Mouse (Mus musculus): ENCODE results near the gene St3gal3. TPM values are rescaled to one million over a fixed set of nuclear protein-coding genes. Genes with fewer than 3 reads are reported as not detected.

Gene St3gal3
- total and polyA plus RNA-seq, 3 experiments: 54.9 to 70.6 (median 55.8) TPM

DNA sequence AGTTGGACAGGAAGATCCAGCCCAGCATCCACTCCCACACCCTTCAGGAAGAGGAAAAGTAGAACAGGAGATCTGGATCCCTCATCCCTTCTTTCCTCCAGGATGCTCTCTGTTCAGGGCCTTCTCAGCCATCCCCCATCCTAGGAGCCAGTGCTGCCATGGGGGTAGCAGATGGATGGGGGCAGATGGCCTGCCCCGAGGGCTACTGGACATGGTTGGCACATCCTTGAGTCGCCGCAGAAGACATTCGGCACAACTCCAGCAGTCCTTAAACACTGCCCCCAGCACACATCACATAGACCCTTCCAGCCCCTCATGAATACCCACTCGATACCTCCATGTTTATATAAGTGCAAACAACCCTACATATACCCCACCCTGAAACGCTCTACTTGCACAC is 238.7 kb downstream of the St3gal3 start:
- intact Hi-C loops (cut with DNase I): no loop called here
- Histone ChIP-seq H3K4me1 (ENCODE audit: control insufficient read depth, insufficient read depth, low read length) (peaks cover 2% of the 10 kb centered on the region; the same call in 1 of the 2 replicates), H3K27ac (no peak overlapping the region), H3K27me3 (ENCODE audit: control insufficient read depth, insufficient read depth, low read length) (no peaks in the 10 kb centered on the region), H3K9ac (ENCODE audit: low read depth, low read length) (no peak overlapping the region), H3K4me3 (no peak overlapping the region), H3K79me2 (replicated peaks; ENCODE audit: control insufficient read depth, insufficient read depth, low read length) (no peaks in the 10 kb centered on the region), H3K36me3 (ENCODE audit: control insufficient read depth, insufficient read depth, low read length) (no peaks in the 10 kb centered on the region)
- WGBS: 96% methylated on average over 6 of the region's 6 CpGs
- TF ChIP-seq POLR2A (IDR thresholded peaks at IDR 0.05; ENCODE audit: insufficient read depth, low read depth, low read length): no peak
- no peak for TF ChIP-seq CTCF (IDR thresholded peaks at IDR 0.05)
- no peak for TF ChIP-seq EP300 (IDR thresholded peaks at IDR 0.05; ENCODE audit: insufficient read depth, low read depth, low read length)
- DNase-seq: no peak

DNA sequence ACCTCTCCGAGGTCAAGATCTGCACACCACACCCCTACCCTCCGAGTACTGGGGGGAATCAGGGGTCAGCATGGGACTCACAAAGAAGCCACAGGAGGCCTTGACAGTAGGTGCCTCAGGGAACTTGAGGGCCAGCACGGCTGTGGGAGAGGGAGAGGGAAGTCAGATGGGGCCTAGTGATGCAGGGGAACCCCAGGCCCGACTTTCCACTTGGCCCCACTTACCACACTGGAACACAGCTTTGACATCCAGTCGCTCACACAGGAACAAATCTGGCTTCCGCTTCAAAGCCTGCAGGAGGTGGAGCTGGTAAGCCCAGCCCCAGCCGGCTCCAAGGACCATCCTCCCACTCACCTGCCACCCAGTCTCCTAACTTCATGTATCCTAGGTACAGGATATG is 239.4 kb downstream of the St3gal3 start:
- WGBS: 75% methylated on average over 7 of the region's 7 CpGs

DNA sequence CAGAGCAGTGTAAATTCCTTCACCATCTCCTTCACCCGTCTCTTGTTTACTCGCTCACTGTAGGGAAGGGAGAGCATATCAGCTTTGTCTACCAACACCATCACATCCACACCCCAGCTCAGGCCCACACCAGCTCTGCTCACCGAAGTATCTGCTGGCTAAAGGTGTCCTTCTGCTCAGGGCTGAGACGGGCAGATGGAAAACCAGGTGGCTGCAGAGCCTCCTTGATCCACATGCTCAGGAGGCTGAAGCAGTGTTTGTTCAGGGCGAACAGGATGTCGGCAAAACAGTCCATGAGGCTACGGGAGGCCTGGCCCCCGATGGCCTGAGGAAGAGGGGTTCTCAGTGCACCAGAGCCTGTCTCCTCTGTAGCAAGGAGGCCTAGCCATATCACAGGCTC is 240.1 kb downstream of the St3gal3 start:
- no peaks in the 10 kb centered on the region for H3K36me3 ChIP-seq (ENCODE audit: control insufficient read depth, insufficient read depth, low read length)
- no peaks in the 10 kb centered on the region for H3K79me2 ChIP-seq (replicated peaks; ENCODE audit: control insufficient read depth, insufficient read depth, low read length)
- no peak for DNase-seq
- no peaks in the 10 kb centered on the region for H3K27me3 ChIP-seq (ENCODE audit: control insufficient read depth, insufficient read depth, low read length)
- H3K4me1 ChIP-seq (ENCODE audit: control insufficient read depth, insufficient read depth, low read length): peaks cover 2% of the 10 kb centered on the region; the same call in 1 of the 2 replicates
- WGBS: 83% methylated on average over 8 of the region's 8 CpGs
- intact Hi-C loops (cut with DNase I): no loop called here
- no peak overlapping the region for H3K9ac ChIP-seq (ENCODE audit: low read depth, low read length)
- H3K27ac ChIP-seq: no peak overlapping the region
- TF ChIP-seq POLR2A (IDR thresholded peaks at IDR 0.05; ENCODE audit: insufficient read depth, low read depth, low read length) (no peak), EP300 (IDR thresholded peaks at IDR 0.05; ENCODE audit: insufficient read depth, low read depth, low read length) (no peak), CTCF (IDR thresholded peaks at IDR 0.05) (no peak)
- H3K4me3 ChIP-seq: no peak overlapping the region

More for the DNA sequence above, 239.4 kb downstream of the St3gal3 start:
- H3K79me2 ChIP-seq (replicated peaks; ENCODE audit: control insufficient read depth, insufficient read depth, low read length): no peaks in the 10 kb centered on the region
- H3K36me3 ChIP-seq (ENCODE audit: control insufficient read depth, insufficient read depth, low read length): no peaks in the 10 kb centered on the region
- no peak overlapping the region for H3K9ac ChIP-seq (ENCODE audit: low read depth, low read length)
- H3K4me3 ChIP-seq: no peak overlapping the region
- TF ChIP-seq EP300 (IDR thresholded peaks at IDR 0.05; ENCODE audit: insufficient read depth, low read depth, low read length): no peak
- no peak for TF ChIP-seq CTCF (IDR thresholded peaks at IDR 0.05)
- no peak for TF ChIP-seq POLR2A (IDR thresholded peaks at IDR 0.05; ENCODE audit: insufficient read depth, low read depth, low read length)
- H3K27me3 ChIP-seq (ENCODE audit: control insufficient read depth, insufficient read depth, low read length): no peaks in the 10 kb centered on the region
- H3K27ac ChIP-seq: no peak overlapping the region
- intact Hi-C loops (cut with DNase I): no loop called here
- DNase-seq: no peak
- peaks cover 2% of the 10 kb centered on the region; the same call in 1 of the 2 replicates for H3K4me1 ChIP-seq (ENCODE audit: control insufficient read depth, insufficient read depth, low read length)

DNA sequence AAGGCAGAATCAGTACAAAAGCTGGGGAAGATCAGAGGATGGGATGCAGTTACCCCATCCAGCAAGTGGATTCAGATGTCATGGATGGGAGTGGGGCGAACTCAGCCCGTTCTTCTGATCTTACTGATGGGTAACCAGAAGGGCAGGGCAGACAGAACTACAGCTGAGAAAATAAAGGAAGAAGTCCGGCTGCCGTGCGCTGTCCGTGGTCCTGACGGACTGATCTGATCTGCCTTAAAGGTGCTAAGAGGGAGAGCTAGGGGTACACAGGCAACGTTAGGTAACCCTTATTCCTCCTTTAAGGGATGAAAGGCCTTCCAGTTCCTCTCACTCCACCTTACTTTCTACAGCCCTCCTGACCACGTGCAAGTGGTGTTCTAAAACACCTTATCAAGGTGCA is 241.3 kb downstream of the St3gal3 start:
- no peak overlapping the region for H3K9ac ChIP-seq (ENCODE audit: low read depth, low read length)
- DNase-seq: peak; percentile 39 to 70
- no peaks in the 10 kb centered on the region for H3K79me2 ChIP-seq (replicated peaks; ENCODE audit: control insufficient read depth, insufficient read depth, low read length)
- H3K27ac ChIP-seq: no peak overlapping the region
- no peak overlapping the region for H3K4me3 ChIP-seq
- no peaks in the 10 kb centered on the region for H3K27me3 ChIP-seq (ENCODE audit: control insufficient read depth, insufficient read depth, low read length)
- no peaks in the 10 kb centered on the region for H3K36me3 ChIP-seq (ENCODE audit: control insufficient read depth, insufficient read depth, low read length)
- no peak for TF ChIP-seq CTCF (IDR thresholded peaks at IDR 0.05)
- TF ChIP-seq EP300 (IDR thresholded peaks at IDR 0.05; ENCODE audit: insufficient read depth, low read depth, low read length): no peak
- TF ChIP-seq POLR2A (IDR thresholded peaks at IDR 0.05; ENCODE audit: insufficient read depth, low read depth, low read length): no peak
- H3K4me1 ChIP-seq (ENCODE audit: control insufficient read depth, insufficient read depth, low read length): peaks cover 2% of the 10 kb centered on the region; the same call in 1 of the 2 replicates
- 18% methylated on average over 9 of the region's 9 CpGs for WGBS
- intact Hi-C loops (cut with DNase I): no loop called here

DNA sequence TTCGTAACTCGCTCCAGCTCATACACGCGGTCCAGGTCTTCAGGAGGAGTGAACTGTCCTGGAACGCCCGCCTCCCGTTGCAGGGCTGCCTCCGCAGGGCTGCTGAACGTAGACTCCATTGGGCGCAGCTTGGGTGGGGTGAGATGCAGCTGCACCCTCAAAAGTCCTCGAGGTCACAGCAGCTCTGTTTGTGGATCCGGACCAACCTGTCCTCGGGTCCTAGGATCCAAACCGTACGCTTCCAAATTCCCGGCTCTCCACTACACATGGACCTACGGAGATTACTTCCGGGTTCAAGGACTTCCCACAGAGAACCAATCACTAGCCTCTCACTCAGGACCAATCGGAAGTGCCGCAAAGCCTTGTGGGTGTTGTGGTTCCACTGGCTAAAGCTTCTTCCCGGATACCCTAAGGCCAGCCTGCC is 243.0 kb downstream of the St3gal3 start, which contains the start of gene Dph2:
TSS of gene Dph2 (minus strand) at position 295 of the 424 bp plus-strand sequence.
- no peaks in the 10 kb centered on the region for H3K36me3 ChIP-seq (ENCODE audit: control insufficient read depth, insufficient read depth, low read length)
- H3K27ac ChIP-seq: no peak within 1 kb of the TSS; the same call in 1 of the 2 replicates
- under 1% methylated on average over 21 of the region's 21 CpGs for WGBS
- no peaks in the 10 kb centered on the region for H3K27me3 ChIP-seq (ENCODE audit: control insufficient read depth, insufficient read depth, low read length)
- peak; percentile 85 to 88 for DNase-seq
- intact Hi-C loops (cut with DNase I): loop anchor here (1.0 kb wide), 1 partner anchor 24 kb away; no protein-coding TSS in a partner anchor
- peak within 1 kb of the TSS; percentile 76 for H3K4me3 ChIP-seq
- no peaks in the 10 kb centered on the region for H3K79me2 ChIP-seq (replicated peaks; ENCODE audit: control insufficient read depth, insufficient read depth, low read length)
- H3K9ac ChIP-seq (ENCODE audit: low read depth, low read length): peak within 1 kb of the TSS; percentile 69
- TF ChIP-seq POLR2A (IDR thresholded peaks at IDR 0.05; ENCODE audit: insufficient read depth, low read depth, low read length) (peak; percentile 56; the same call in 1 of the 2 replicates), CTCF (IDR thresholded peaks at IDR 0.05) (no peak), EP300 (IDR thresholded peaks at IDR 0.05; ENCODE audit: insufficient read depth, low read depth, low read length) (0 out of 2 replicates have a peak, but pooled peaks have one; percentile 57)
- peaks cover 4% of the 10 kb centered on the region for H3K4me1 ChIP-seq (ENCODE audit: control insufficient read depth, insufficient read depth, low read length)

DNA sequence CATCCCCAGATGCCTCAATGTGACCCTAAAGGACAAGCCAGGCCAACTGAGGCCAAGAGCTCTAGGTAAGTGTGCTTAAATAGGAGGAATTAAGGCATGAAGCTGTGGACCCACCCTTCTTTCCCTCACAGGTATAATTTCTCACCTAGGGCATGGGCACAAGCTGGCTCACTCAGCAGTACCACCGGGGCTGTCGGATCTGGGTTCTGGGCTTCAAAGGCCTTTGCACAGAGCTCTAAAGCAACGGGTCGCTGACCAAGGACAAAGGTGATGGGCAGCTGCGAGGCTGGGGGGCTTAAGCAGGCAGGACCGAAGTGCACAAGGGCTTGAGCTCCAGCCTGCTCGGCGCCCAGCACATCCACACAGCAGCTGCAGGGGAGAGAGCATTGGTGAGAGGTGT is 244.0 kb downstream of the St3gal3 start:
- no peaks in the 10 kb centered on the region for H3K79me2 ChIP-seq (replicated peaks; ENCODE audit: control insufficient read depth, insufficient read depth, low read length)
- no peaks in the 10 kb centered on the region for H3K36me3 ChIP-seq (ENCODE audit: control insufficient read depth, insufficient read depth, low read length)
- H3K4me1 ChIP-seq (ENCODE audit: control insufficient read depth, insufficient read depth, low read length): peaks cover 6% of the 10 kb centered on the region
- 89% methylated on average over 8 of the region's 8 CpGs for WGBS
- H3K27ac ChIP-seq: no peak overlapping the region
- TF ChIP-seq CTCF (IDR thresholded peaks at IDR 0.05) (no peak), EP300 (IDR thresholded peaks at IDR 0.05; ENCODE audit: insufficient read depth, low read depth, low read length) (no peak), POLR2A (IDR thresholded peaks at IDR 0.05; ENCODE audit: insufficient read depth, low read depth, low read length) (no peak)
- no peak overlapping the region for H3K9ac ChIP-seq (ENCODE audit: low read depth, low read length)
- H3K27me3 ChIP-seq (ENCODE audit: control insufficient read depth, insufficient read depth, low read length): no peaks in the 10 kb centered on the region
- H3K4me3 ChIP-seq: no peak overlapping the region
- DNase-seq: no peak
- intact Hi-C loops (cut with DNase I): loop anchor here (1.0 kb wide), 1 partner anchor 25 kb away; no protein-coding TSS in a partner anchor
